Mouse (Mus musculus) CH12.LX (cell line): ENCODE measurements at regions not wholly inside any gene's neighbourhood (a gene's known extent, or its start where the extent isn't known, plus 50 kb on each side); places are given as distances from the start of the nearest gene placed in this dataset.

Experiments
- DNase-seq: peaks from one replicate; pipeline ENCODE4 v3.0.0-alpha.2; 2013; ENCODE audit errors: extremely low read depth
- H3K27ac ChIP-seq: 2 replicates; pipeline ENCODE4 v1.5.1; 2012; ENCODE audit warnings: low read depth, mild to moderate bottlenecking, control low read depth, moderate library complexity; ENCODE audit not compliant: insufficient read depth
- H3K27me3 ChIP-seq: replicated peaks from 2 replicates; pipeline ENCODE3; 2012; ENCODE audit warnings: inconsistent platforms
- H3K36me3 ChIP-seq, 2 experiments: replicated peaks in 1 of 2; 2 replicates each; pipeline versions ENCODE3 to v1.6.1; 2012; ENCODE audit warnings: inconsistent platforms in 1 of 2, low read length in 1 of 2, mild to moderate bottlenecking in 1 of 2, mixed read lengths in 1 of 2, moderate library complexity in 1 of 2; ENCODE audit not compliant: control insufficient read depth in 1 of 2, insufficient read depth in 1 of 2
- H3K4me1 ChIP-seq, 2 experiments: 2 replicates each; pipeline ENCODE4 v1.6.1; 2012; ENCODE audit warnings: inconsistent platforms in 1 of 2, moderate library complexity in 1 of 2; ENCODE audit not compliant: insufficient read depth in 2 of 2, control insufficient read depth in 1 of 2
- H3K4me2 ChIP-seq: 2 replicates; pipeline ENCODE4 v1.6.1; 2012; ENCODE audit warnings: low read depth, mild to moderate bottlenecking, control low read depth; ENCODE audit not compliant: poor library complexity, insufficient read depth, severe bottlenecking
- H3K4me3 ChIP-seq, 3 experiments: fragments of 150-350 bp in 1 of 3; sonication (generic) in 1 of 3; replicated peaks in 1 of 3; 2 replicates each; pipeline versions ENCODE3 to v1.5.1; 2011 to 2012; ENCODE audit warnings: low read depth in 2 of 3, low read length in 2 of 3, mild to moderate bottlenecking in 2 of 3, moderate library complexity in 2 of 3, control low read depth in 1 of 3, improper control_type of control experiment in 1 of 3, inconsistent platforms in 1 of 3, mixed read lengths in 1 of 3; ENCODE audit not compliant: poor library complexity in 1 of 3
- H3K79me2 ChIP-seq: replicated peaks from 2 replicates; pipeline ENCODE4 v1.6.1; 2012; ENCODE audit warnings: mild to moderate bottlenecking, moderate library complexity; ENCODE audit not compliant: control insufficient read depth, poor library complexity, insufficient read depth, severe bottlenecking; ENCODE audit errors: extremely low read depth
- H3K9ac ChIP-seq: 2 replicates; pipeline ENCODE4 v1.6.1; 2012; ENCODE audit warnings: low read depth, mild to moderate bottlenecking, control low read depth, moderate library complexity; ENCODE audit not compliant: insufficient read depth
- H3K9me3 ChIP-seq: replicated peaks from 2 replicates; pipeline ENCODE3; 2012; ENCODE audit warnings: low read length, inconsistent platforms, mixed read lengths
- CTCF ChIP-seq, 2 experiments: IDR thresholded peaks in 1 of 2; conservative IDR thresholded peaks in 1 of 2; 2 replicates each; pipeline ENCODE4 v1.5.1; 2011 to 2012; ENCODE audit warnings: low read depth in 2 of 2, low read length in 2 of 2, improper control_type of control experiment in 1 of 2, inconsistent platforms in 1 of 2, mild to moderate bottlenecking in 1 of 2, moderate library complexity in 1 of 2
- ETS1 ChIP-seq: conservative IDR thresholded peaks from 2 replicates; pipeline ENCODE4 v1.6.1; 2012; ENCODE audit warnings: low read depth, mild to moderate bottlenecking, inconsistent platforms, low read length, improper control_type of control experiment, moderate library complexity
- HCFC1 ChIP-seq: IDR thresholded peaks from 2 replicates; pipeline ENCODE4 v1.6.1; 2012; ENCODE audit warnings: low read depth, mild to moderate bottlenecking, inconsistent platforms, low read length, improper control_type of control experiment
- JUN ChIP-seq: IDR thresholded peaks from 2 replicates; pipeline ENCODE4 v1.6.1; 2011; ENCODE audit warnings: low read depth, mild to moderate bottlenecking, low read length, improper control_type of control experiment, moderate library complexity; ENCODE audit not compliant: insufficient read depth
- JUND ChIP-seq: conservative IDR thresholded peaks from 2 replicates; pipeline ENCODE4 v1.6.1; 2011; ENCODE audit warnings: low read depth, low read length, improper control_type of control experiment
- MAX ChIP-seq: IDR thresholded peaks from 2 replicates; pipeline ENCODE4 v1.6.1; 2011; ENCODE audit warnings: low read length, improper control_type of control experiment
- MAZ ChIP-seq: IDR thresholded peaks from 2 replicates; pipeline ENCODE4 v1.6.1; 2012; ENCODE audit warnings: low read depth, mild to moderate bottlenecking, inconsistent platforms, low read length, improper control_type of control experiment, moderate library complexity
- MEF2A ChIP-seq: IDR thresholded peaks from 2 replicates; pipeline ENCODE4 v1.6.1; 2014; ENCODE audit warnings: low read depth, mild to moderate bottlenecking, inconsistent platforms, low read length, improper control_type of control experiment, borderline replicate concordance
- NELFE ChIP-seq: IDR thresholded peaks from 2 replicates; pipeline ENCODE4 v1.6.1; 2011; ENCODE audit warnings: low read depth, low read length, improper control_type of control experiment
- POLR2AphosphoS2 ChIP-seq: IDR thresholded peaks from 2 replicates; pipeline ENCODE4 v1.6.1; 2011; ENCODE audit warnings: low read depth, low read length, improper control_type of control experiment
- RAD21 ChIP-seq: IDR thresholded peaks from 2 replicates; pipeline ENCODE4 v1.6.1; 2011; ENCODE audit warnings: low read depth, mild to moderate bottlenecking, low read length, improper control_type of control experiment, moderate library complexity
- SIN3A ChIP-seq: IDR thresholded peaks from 2 replicates; pipeline ENCODE4 v1.6.1; 2012; ENCODE audit warnings: low read length, improper control_type of control experiment, inconsistent platforms
- SMC3 ChIP-seq: IDR thresholded peaks from 2 replicates; pipeline ENCODE4 v1.6.1; 2011; ENCODE audit warnings: low read depth, low read length, improper control_type of control experiment
- TBP ChIP-seq: conservative IDR thresholded peaks from 2 replicates; pipeline ENCODE4 v1.6.1; 2011; ENCODE audit warnings: low read depth, low read length, improper control_type of control experiment
- UBTF ChIP-seq: IDR thresholded peaks from 2 replicates; pipeline ENCODE4 v1.6.1; 2012; ENCODE audit warnings: low read depth, mild to moderate bottlenecking, inconsistent platforms, low read length, improper control_type of control experiment, moderate library complexity
- USF2 ChIP-seq: conservative IDR thresholded peaks from 2 replicates; pipeline ENCODE4 v1.6.1; 2011; ENCODE audit warnings: low read depth, low read length, improper control_type of control experiment
- ZKSCAN1 ChIP-seq: IDR thresholded peaks from 2 replicates; pipeline ENCODE4 v1.6.1; 2012; ENCODE audit warnings: low read depth, inconsistent platforms, low read length, improper control_type of control experiment, borderline replicate concordance
- ZMIZ1 ChIP-seq: IDR thresholded peaks from 2 replicates; pipeline ENCODE4 v1.6.1; 2012; ENCODE audit warnings: low read depth, mild to moderate bottlenecking, inconsistent platforms, low read length, improper control_type of control experiment
- ZNF384 ChIP-seq: IDR thresholded peaks from 2 replicates; pipeline ENCODE4 v1.6.1; 2012; ENCODE audit warnings: low read depth, low read length, improper control_type of control experiment, inconsistent platforms
- dilution Hi-C: fragments of 300-500 bp; cut with MboI; formaldehyde crosslinking; loops from 2 replicates; pipeline ENCODE4 v1.14.3; 2020; ENCODE audit warnings: low sequenced_read_pairs; ENCODE audit not compliant: extremely low pct_unique_long_range_greater_than_20kb, extremely low pct_ligation_motif_present
- in situ Hi-C: fragments of 300-500 bp; cut with MboI; formaldehyde crosslinking; loops from 3 replicates; pipeline ENCODE4 v1.14.3; 2019; ENCODE audit warnings: low sequenced_read_pairs, low pct_ligation_motif_present, low pct_unique_long_range_greater_than_20kb, mixed read lengths

GRCm38 (mm10) chr13:102451176-102451575, 242.2 kb upstream of the Cd180 start:
- DNase-seq, result no peak
- dilution Hi-C loops, result no loop called here
- H3K9ac ChIP-seq, result no peak overlapping the region
- peaks cover 0 to 7% of the 10 kb centered on the region in 2 experiments; a peak in 1 of 4 replicates for H3K4me1 ChIP-seq
- no peak overlapping the region for H3K4me3 ChIP-seq
- H3K9me3 ChIP-seq, result no peaks in the 10 kb centered on the region
- no peaks in the 10 kb centered on the region for H3K27me3 ChIP-seq
- no peaks in the 10 kb centered on the region for H3K36me3 ChIP-seq
- H3K4me2 ChIP-seq, result no peak overlapping the region
- H3K79me2 ChIP-seq, result no peaks in the 10 kb centered on the region
- no peak for TF ChIP-seq SIN3A
- TF ChIP-seq HCFC1, result no peak
- no peak for TF ChIP-seq SMC3
- TF ChIP-seq ZNF384, result no peak
- no peak for TF ChIP-seq JUND
- no peak for TF ChIP-seq POLR2AphosphoS2
- no peak for TF ChIP-seq RAD21
- TF ChIP-seq MAX, result no peak
- TF ChIP-seq CTCF (conservative IDR thresholded peaks at IDR 0.05 in 1 of 2, IDR thresholded peaks at IDR 0.05 in 1 of 2; ENCODE audit: low read depth in 2 of 2, low read length in 2 of 2), result no peak
- no peak for TF ChIP-seq TBP
- TF ChIP-seq USF2, result no peak
- TF ChIP-seq UBTF, result no peak
- no peak for TF ChIP-seq NELFE
- TF ChIP-seq MEF2A, result no peak
- TF ChIP-seq MAZ, result no peak
- no peak for TF ChIP-seq ETS1
- no peak for TF ChIP-seq JUN
- TF ChIP-seq, all 38 proteins: peak for 0
- H3K27ac ChIP-seq, result no peak overlapping the region
- in situ Hi-C loops, result no loop called here

GRCm38 (mm10) chr13:102458711-102459110, 234.6 kb upstream of the Cd180 start:
- in situ Hi-C loops (no loop called here), dilution Hi-C loops (no loop called here)
- Histone ChIP-seq H3K79me2 (no peaks in the 10 kb centered on the region), H3K27me3 (no peaks in the 10 kb centered on the region), H3K27ac (no peak overlapping the region), H3K9me3 (no peaks in the 10 kb centered on the region), H3K9ac (no peak overlapping the region), H3K4me2 (no peak overlapping the region), H3K36me3 (no peaks in the 10 kb centered on the region), H3K4me1 (peaks cover 0 to 7% of the 10 kb centered on the region in 2 experiments; a peak in 1 of 4 replicates), H3K4me3 (no peak overlapping the region)
- TF ChIP-seq USF2 (no peak), ZMIZ1 (no peak), RAD21 (no peak), ZKSCAN1 (no peak)
- DNase-seq, result no peak
